Mouse (Mus musculus): ENCODE data around the gene Chit1.

DNA sequence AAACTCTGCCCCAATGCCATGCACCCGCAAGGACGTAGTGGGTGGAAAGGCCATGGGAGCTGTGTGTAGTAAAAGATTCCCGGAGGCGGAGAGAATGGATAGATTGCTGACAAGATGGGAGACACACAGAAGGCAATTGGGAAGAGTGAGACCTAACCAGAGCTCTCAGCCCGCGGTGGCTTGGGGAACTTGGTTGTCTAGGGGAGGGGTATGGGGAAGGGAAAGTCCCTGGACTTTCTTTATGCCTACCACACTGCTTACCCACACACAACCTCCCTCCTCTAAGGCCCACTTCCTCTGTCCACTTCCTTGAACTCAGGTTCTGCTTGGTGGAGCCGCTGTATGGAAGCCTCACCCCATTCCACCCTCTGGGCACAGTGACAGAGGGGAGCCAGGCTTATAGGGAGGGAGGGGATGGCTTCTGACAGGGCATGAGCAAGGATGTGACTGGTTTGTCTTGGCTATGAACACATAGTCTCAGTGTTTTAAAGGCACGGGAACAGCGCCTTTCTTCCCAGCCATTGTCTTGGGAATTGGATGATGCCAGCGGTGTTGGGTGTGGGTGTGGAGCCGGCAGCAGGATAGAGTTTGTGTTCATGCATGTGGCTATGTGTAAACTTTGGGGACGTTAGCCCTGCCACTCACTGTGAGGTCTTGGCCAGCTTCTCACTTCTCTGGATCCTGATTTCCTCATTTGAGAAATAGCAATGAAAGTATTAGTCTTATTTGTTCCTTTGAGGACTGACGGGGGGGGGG is 17.1 kb upstream of the Chit1 start:
- TF ChIP-seq CTCF (IDR thresholded peaks at IDR 0.05; ENCODE audit: extremely low read depth, insufficient read depth, low read length) (no peak), POLR2A (IDR thresholded peaks at IDR 0.05; ENCODE audit: extremely low read depth, insufficient read depth, low read length) (no peak)
